Mouse (Mus musculus): ENCODE measurements at regions not wholly inside any gene's neighbourhood (a gene's known extent, or its start where the extent isn't known, plus 50 kb on each side); places are given as distances from the start of the nearest gene placed in this dataset.

- TF ChIP-seq HCFC1 (IDR thresholded peaks at IDR 0.05; ENCODE audit: borderline replicate concordance, insufficient read depth, low read length) = no peak
- TF ChIP-seq ZNF384 (IDR thresholded peaks at IDR 0.05; ENCODE audit: low read depth, low read length) = peak; percentile 55; the same call in 1 of the 2 replicates
- TF ChIP-seq CHD2 (IDR thresholded peaks at IDR 0.05; ENCODE audit: low read depth, low read length) = no peak
- no peak for TF ChIP-seq ZC3H11A (IDR thresholded peaks at IDR 0.05; ENCODE audit: borderline replicate concordance, low read depth, low read length)
- TF ChIP-seq MAFK (IDR thresholded peaks at IDR 0.05; ENCODE audit: insufficient read depth, low read depth, low read length) = no peak
These were observed 100.2 kb upstream of the Ccnd2 start for GRCm38 (mm10) chr6:127252000-127252721.

Data from ES-E14 (cell line).